24 mouse cellular contexts compared by ENCODE assay signal in genomic region chr11:34277047-34277445, GRCm38 (mm10). TPM values are rescaled to one million over a fixed set of nuclear protein-coding genes. Genes with fewer than 3 reads are reported as not detected.
DNase-seq lines count a peak whose midpoint lies in the region; ATAC-seq lines count a peak whose summit lies in the region.
"Had no signal": no experiment of that assay in that cellular context is flagged by ENCODE, and none has a peak within 500 bp of the region (broad histone marks: within the 10 kb centered on the region; RNA-seq: fewer than 3 reads in every experiment).

No protein-coding gene starts in this region.

- no peak overlapping the region for H3K4me3 ChIP-seq in forebrain, embryonic 12.5 days (replicated peaks)
- H3K4me3 ChIP-seq in forebrain, embryonic 11.5 days (ENCODE audit: low read depth, low read length) = no peak overlapping the region
- no peak overlapping the region for H3K4me3 ChIP-seq in neural tube, embryonic 12.5 days
- no peak overlapping the region for H3K4me3 ChIP-seq in midbrain, embryonic 14.5 days (replicated peaks; ENCODE audit: low read depth, low read length)
- H3K4me3 ChIP-seq: embryonic facial prominence, embryonic 12.5 days; erythroblast, embryonic 14.5 days; heart, embryonic 15.5 days; limb, embryonic 13.5 days; liver, embryonic 12.5 days; stomach, embryonic 15.5 days had no signal

- no peak overlapping the region for H3K27ac ChIP-seq in forebrain, embryonic 12.5 days
- no peak overlapping the region for H3K27ac ChIP-seq in forebrain, embryonic 11.5 days (ENCODE audit: low read depth, low read length)
- no peak overlapping the region for H3K27ac ChIP-seq in neural tube, embryonic 12.5 days
- no peak overlapping the region for H3K27ac ChIP-seq in midbrain, embryonic 14.5 days (replicated peaks; ENCODE audit: low read depth, low read length)
- H3K27ac ChIP-seq: embryonic facial prominence, embryonic 12.5 days; heart, embryonic 15.5 days; limb, embryonic 13.5 days; liver, embryonic 12.5 days; stomach, embryonic 15.5 days had no signal

- H3K36me3 ChIP-seq in forebrain, embryonic 12.5 days (replicated peaks) = no peaks in the 10 kb centered on the region
- H3K36me3 ChIP-seq in forebrain, embryonic 11.5 days (ENCODE audit: control insufficient read depth, insufficient read depth, low read length) = no peaks in the 10 kb centered on the region
- no peaks in the 10 kb centered on the region for H3K36me3 ChIP-seq in neural tube, embryonic 12.5 days
- no peaks in the 10 kb centered on the region for H3K36me3 ChIP-seq in midbrain, embryonic 14.5 days (ENCODE audit: control insufficient read depth, insufficient read depth, low read length)
- H3K36me3 ChIP-seq: embryonic facial prominence, embryonic 12.5 days; heart, embryonic 15.5 days; limb, embryonic 13.5 days; liver, embryonic 12.5 days; stomach, embryonic 15.5 days had no signal

- H3K9ac ChIP-seq in forebrain, embryonic 12.5 days = no peak overlapping the region
- no peak overlapping the region for H3K9ac ChIP-seq in forebrain, embryonic 11.5 days (ENCODE audit: low read length)
- H3K9ac ChIP-seq in neural tube, embryonic 12.5 days = no peak overlapping the region
- no peak overlapping the region for H3K9ac ChIP-seq in midbrain, embryonic 14.5 days (replicated peaks; ENCODE audit: low read length)
- H3K9ac ChIP-seq: embryonic facial prominence, embryonic 12.5 days; heart, embryonic 15.5 days; limb, embryonic 13.5 days; liver, embryonic 12.5 days; stomach, embryonic 15.5 days had no signal

- 22% methylated on average over 3 of the region's 3 CpGs for WGBS in forebrain, embryonic 12.5 days
- 33% methylated on average over 3 of the region's 3 CpGs for WGBS in forebrain, embryonic 11.5 days
- WGBS in neural tube, embryonic 12.5 days = 47% methylated on average over 3 of the region's 3 CpGs
- 22% methylated on average over 3 of the region's 3 CpGs for WGBS in midbrain, embryonic 14.5 days

- peak overlapping the region; percentile 31; the same call in 1 of the 2 replicates for H3K4me2 ChIP-seq in forebrain, embryonic 12.5 days
- H3K4me2 ChIP-seq in forebrain, embryonic 11.5 days (ENCODE audit: low read depth, low read length, severe bottlenecking) = no peak overlapping the region; the same call in 1 of the 2 replicates
- no peak overlapping the region; the same call in 1 of the 2 replicates for H3K4me2 ChIP-seq in neural tube, embryonic 12.5 days (replicated peaks)
- H3K4me2 ChIP-seq in midbrain, embryonic 14.5 days (ENCODE audit: low read length) = peak overlapping the region; percentile 38
- H3K4me2 ChIP-seq: embryonic facial prominence, embryonic 12.5 days; heart, embryonic 15.5 days; limb, embryonic 13.5 days; liver, embryonic 12.5 days; stomach, embryonic 15.5 days had no signal

- ATAC-seq in forebrain, embryonic 12.5 days (ENCODE audit: low FRiP score) = peak; percentile 44; the same call in 1 of the 2 replicates
- no peak for ATAC-seq in forebrain, embryonic 11.5 days (replicated peaks; ENCODE audit: low FRiP score)
- peak; percentile 37; the same call in 1 of the 2 replicates for ATAC-seq in neural tube, embryonic 12.5 days (ENCODE audit: low FRiP score, low read depth)
- 0 out of 2 replicates have a peak, but pooled peaks have one; percentile 40 for ATAC-seq in midbrain, embryonic 14.5 days (ENCODE audit: low FRiP score, low TSS enrichment)
- no peak for ATAC-seq in erythroblast, adult 5-6 weeks (replicated peaks; ENCODE audit: low FRiP score, poor library complexity, severe bottlenecking)
- ATAC-seq: activated CD4-positive, CD25-positive, alpha-beta regulatory T cell, adult 4 months; intestine, embryonic 16.5 days; liver, embryonic 12.5 days had no signal

- no peak for DNase-seq in forebrain, embryonic 11.5 days (ENCODE audit: low spot score)
- no peak for DNase-seq in neural tube, embryonic 10.5 days (ENCODE audit: extremely low spot score, low spot score)
- DNase-seq in midbrain, embryonic 14.5 days = no peak
- DNase-seq in cerebellum, adult 9-10 months = no peak
- DNase-seq in urinary bladder, adult 2 months (ENCODE audit: low spot score) = no peak
- DNase-seq: adrenal gland, adult 8-10 months; heart, postnatal 36 days; kidney, postnatal 25 days; lung, adult 18-20 months; lung, postnatal 10 days; thymus, adult 18-20 months; thymus, postnatal 4 days had no signal

- peaks cover 18% of the 10 kb centered on the region for H3K4me1 ChIP-seq in forebrain, embryonic 12.5 days
- peaks cover 9% of the 10 kb centered on the region; the same call in 1 of the 2 replicates for H3K4me1 ChIP-seq in forebrain, embryonic 11.5 days (replicated peaks; ENCODE audit: control insufficient read depth, insufficient read depth, low read length)
- peaks cover 4% of the 10 kb centered on the region; the same call in 1 of the 2 replicates for H3K4me1 ChIP-seq in neural tube, embryonic 12.5 days
- H3K4me1 ChIP-seq in midbrain, embryonic 14.5 days (ENCODE audit: control insufficient read depth, insufficient read depth, low read length) = 0 out of 2 replicates have a peak, but pooled peaks cover 4% of the 10 kb centered on the region
- H3K4me1 ChIP-seq: embryonic facial prominence, embryonic 12.5 days; heart, embryonic 15.5 days; liver, embryonic 12.5 days; stomach, embryonic 15.5 days had no signal

- no peaks in the 10 kb centered on the region for H3K9me3 ChIP-seq in forebrain, embryonic 12.5 days
- no peaks in the 10 kb centered on the region for H3K9me3 ChIP-seq in forebrain, embryonic 11.5 days (ENCODE audit: control insufficient read depth, low read length)
- H3K9me3 ChIP-seq in neural tube, embryonic 12.5 days = no peaks in the 10 kb centered on the region
- H3K9me3 ChIP-seq in midbrain, embryonic 14.5 days (ENCODE audit: control insufficient read depth, low read length) = no peaks in the 10 kb centered on the region
- H3K9me3 ChIP-seq: embryonic facial prominence, embryonic 12.5 days; heart, embryonic 15.5 days; limb, embryonic 13.5 days; liver, embryonic 12.5 days; stomach, embryonic 15.5 days had no signal

- peaks cover 10% of the 10 kb centered on the region; the same call in 1 of the 2 replicates for H3K27me3 ChIP-seq in forebrain, embryonic 12.5 days
- H3K27me3 ChIP-seq in forebrain, embryonic 11.5 days (ENCODE audit: control insufficient read depth, insufficient read depth, low read length) = no peaks in the 10 kb centered on the region
- no peaks in the 10 kb centered on the region; the same call in 1 of the 2 replicates for H3K27me3 ChIP-seq in neural tube, embryonic 12.5 days (replicated peaks)
- H3K27me3 ChIP-seq in midbrain, embryonic 14.5 days (ENCODE audit: control insufficient read depth, insufficient read depth, low read length) = peaks cover 4% of the 10 kb centered on the region
- H3K27me3 ChIP-seq: embryonic facial prominence, embryonic 12.5 days; heart, embryonic 15.5 days; limb, embryonic 13.5 days; liver, embryonic 12.5 days; stomach, embryonic 15.5 days had no signal

RNA-seq across cellular contexts. Expression of gene Fam196b, which starts 37.6 kb away (rescaled TPM):
- 0.86 and 1.7 TPM in 2 replicates for polyA plus RNA-seq in forebrain, embryonic 12.5 days (2016; fragmentation: Nextera tagmentation; extraction: Ambion mirVana)
- 0.94 and 1.1 TPM in 2 replicates for polyA plus RNA-seq in forebrain, embryonic 11.5 days (2014; fragmentation: Nextera tagmentation; extraction: Ambion mirVana)
- polyA plus RNA-seq in neural tube, embryonic 12.5 days (2016; fragmentation: Nextera tagmentation; extraction: Ambion mirVana) = 1.6 and 2.0 TPM in 2 replicates
- polyA plus RNA-seq in midbrain, embryonic 14.5 days (2014; fragmentation: Nextera tagmentation; extraction: Ambion mirVana) = 3.7 TPM in 2 replicates
- total RNA-seq in erythroblast, adult 5-6 weeks (2015; ENCODE audit: low replicate concordance) = not detected in 2 replicates
- 0.14 TPM in 1 of 2 replicates, not detected in the other for total RNA-seq in erythroblast, adult 5-6 weeks (2017; ENCODE audit: low replicate concordance)
- 0.59 and 0.63 TPM in 2 replicates for polyA plus RNA-seq in urinary bladder, adult 2 months (2012; rRNA removed)
- total RNA-seq: heart, postnatal 36 days; megakaryocyte progenitor cell, adult 5-6 weeks had no signal
- polyA plus RNA-seq: erythroblast, embryonic 14.5 days had no signal

Comparison
In these comparisons a context has a peak if more than half of its experiments do, and no peak if none do; other contexts are left out.
1. ATAC-seq: peak in forebrain, embryonic 12.5 days (single experiment), neural tube, embryonic 12.5 days (single experiment) and midbrain, embryonic 14.5 days (single experiment); none in forebrain, embryonic 11.5 days (single experiment) and erythroblast, adult 5-6 weeks (single experiment).
2. H3K4me2 ChIP-seq: peak in forebrain, embryonic 12.5 days (single experiment) and midbrain, embryonic 14.5 days (single experiment); none in forebrain, embryonic 11.5 days (single experiment) and neural tube, embryonic 12.5 days (single experiment).